Mouse (Mus musculus) T-cell, adult 2 months (primary cell): ENCODE measurements at regions not wholly inside any gene's neighbourhood (a gene's known extent, or its start where the extent isn't known, plus 50 kb on each side); places are given as distances from the start of the nearest gene placed in this dataset.
A peak's percentile ranks its signal among the peaks of the same experiment; 100 is the strongest.

Source experiments
- DNase-seq: peaks from one replicate; pipeline ENCODE4 v3.0.0; 2022; ENCODE audit warnings: low spot score

DNA sequence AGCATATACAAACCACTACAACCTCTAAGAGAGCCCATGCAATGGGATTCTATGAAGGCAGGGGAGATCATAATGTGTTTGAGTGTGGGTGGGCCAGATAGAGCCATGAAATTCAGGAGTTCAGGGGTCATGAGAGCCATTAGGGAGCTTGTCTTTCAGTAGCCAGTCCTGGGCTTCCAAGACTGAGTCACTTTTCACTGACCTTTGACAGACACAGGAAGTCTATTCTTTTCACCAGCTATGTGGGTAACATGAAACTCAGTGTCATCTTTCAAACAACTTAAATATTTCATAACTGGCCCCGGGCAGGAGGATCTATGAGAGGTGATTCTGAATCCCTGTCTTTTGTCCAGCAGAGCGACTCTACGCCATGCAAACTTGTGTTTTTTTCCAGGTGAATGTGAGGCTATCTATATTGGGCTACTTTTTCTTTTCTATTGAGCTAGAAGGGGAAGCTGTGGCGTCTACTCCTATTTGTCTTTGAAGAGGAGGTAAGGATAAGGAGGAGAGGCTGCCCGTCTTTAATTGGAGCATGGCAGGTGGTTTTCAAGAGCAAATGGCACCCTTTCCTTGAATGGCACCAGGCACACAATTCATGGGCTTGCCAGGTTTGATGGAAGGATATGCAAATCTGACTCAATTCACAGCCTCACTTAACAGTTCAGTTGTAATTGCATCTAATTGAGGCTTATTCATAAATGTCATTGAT is 95.6 kb upstream of the Chd2 start:
- DNase-seq = no peak

DNA sequence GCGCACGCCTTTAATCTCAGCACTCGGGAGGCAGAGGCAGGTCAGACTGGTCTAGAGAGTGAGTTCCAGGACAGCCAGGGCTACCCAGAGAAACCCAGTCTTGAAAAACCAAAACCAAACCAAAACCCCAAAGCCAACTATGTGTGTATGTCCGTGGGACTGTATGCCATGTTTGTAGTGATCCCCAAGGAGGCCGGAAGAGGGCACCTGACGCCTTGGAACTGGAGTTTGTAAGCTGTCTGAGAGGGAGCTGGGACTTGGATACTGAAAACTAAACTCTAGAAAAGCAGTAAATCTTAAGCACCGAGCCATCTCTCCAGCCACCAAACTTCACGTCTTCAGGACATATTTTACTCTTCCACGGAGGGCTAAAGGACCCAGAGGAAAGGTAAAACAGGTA is 93.8 kb upstream of the Chd2 start:
- no peak for DNase-seq

DNA sequence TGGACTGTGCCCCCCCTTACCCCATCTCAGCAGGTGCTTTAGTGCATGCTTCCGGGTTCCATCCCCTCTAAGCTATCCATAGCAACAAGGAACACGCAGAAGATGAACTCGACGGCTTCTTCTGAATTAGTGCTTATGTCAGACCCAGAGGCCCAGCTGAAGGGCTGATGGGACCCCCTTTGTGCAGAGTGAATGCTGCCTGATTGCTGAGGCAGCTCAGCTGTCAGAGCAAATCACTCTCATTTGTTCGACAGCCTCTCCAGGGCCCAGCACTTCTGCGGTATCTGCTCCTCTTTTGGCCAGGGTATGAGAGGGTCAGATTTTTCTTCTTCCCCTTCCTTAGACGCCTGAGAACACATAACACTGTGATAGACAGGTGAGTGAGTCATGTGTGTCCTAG is 89.2 kb upstream of the Chd2 start:
- no peak for DNase-seq

DNA sequence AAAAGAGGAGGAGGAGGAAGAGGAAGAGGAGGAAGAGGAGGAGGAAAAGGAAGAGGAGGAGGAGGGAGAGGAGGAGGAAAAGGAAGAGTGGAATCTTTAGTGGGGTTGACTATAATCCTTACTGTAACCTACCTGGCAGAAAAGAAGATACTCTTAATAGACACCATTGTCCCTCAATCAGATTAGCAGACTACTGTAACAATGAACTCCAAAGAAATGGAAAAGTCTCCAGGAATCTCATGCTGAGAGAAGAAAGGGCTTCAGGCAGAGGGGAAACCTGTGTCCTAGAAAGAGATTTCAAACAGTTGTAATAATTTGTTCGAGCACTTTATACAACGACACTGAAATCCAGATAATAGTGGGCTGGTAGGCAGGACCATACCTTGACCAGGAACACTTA is 87.6 kb upstream of the Chd2 start:
- no peak for DNase-seq

DNA sequence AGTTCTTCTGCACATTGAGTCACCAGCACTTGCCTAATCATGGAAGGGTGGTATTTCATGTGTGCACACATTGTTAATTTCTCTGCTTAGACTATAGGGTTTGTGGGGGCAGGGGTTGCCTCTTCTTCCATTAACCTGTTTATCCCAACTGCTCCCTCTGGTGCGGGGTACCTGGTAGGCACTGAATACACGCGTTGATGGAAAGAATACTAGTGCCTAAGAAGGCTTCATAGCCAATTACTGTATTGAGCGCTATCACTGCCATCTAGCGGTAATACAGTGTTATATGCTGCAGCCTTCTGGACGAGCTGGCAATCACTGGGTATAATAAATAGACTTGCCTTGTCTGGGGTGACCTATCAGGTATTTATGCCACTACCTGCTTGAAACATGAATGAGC is 86.4 kb upstream of the Chd2 start:
- DNase-seq = peak; percentile 88

DNA sequence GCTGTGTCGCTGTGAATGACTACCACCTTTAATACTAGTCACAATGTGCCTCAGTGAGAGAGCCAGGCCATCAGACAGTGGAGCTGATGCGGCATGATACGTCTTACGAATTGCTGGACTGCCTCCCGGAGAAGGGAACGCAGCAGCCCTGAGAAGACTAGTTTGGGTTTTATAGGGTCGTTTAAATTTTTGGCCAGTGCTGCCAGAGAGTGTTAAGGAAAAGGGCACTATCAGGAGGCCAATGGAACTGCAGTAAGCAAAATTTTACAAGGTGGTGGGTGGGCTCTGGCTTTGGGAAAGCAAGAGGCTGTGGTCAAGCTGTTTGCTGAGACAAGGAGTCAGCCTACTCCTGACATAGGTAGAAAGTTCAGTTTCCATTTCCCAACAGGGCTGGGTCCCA is 84.7 kb upstream of the Chd2 start:
- no peak for DNase-seq

DNA sequence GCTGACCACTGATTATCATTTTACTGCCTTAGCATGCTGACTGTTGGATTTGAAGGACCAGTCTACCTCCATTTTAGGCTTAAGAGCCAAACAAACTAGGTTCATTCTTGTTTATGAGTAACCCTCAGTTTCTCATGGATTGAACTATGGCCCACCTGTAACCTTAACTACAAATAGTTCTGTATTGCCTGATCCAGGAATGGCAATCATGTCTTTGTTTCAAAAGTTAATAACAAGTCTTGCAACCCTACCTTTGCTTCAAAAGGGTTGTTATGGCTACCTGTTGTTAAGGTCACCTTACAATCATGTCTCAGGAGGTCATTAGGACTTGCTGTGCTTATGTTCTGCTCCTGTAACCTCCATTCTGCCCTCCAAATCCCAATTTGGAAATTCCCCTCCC is 84.0 kb upstream of the Chd2 start:
- DNase-seq = no peak

DNA sequence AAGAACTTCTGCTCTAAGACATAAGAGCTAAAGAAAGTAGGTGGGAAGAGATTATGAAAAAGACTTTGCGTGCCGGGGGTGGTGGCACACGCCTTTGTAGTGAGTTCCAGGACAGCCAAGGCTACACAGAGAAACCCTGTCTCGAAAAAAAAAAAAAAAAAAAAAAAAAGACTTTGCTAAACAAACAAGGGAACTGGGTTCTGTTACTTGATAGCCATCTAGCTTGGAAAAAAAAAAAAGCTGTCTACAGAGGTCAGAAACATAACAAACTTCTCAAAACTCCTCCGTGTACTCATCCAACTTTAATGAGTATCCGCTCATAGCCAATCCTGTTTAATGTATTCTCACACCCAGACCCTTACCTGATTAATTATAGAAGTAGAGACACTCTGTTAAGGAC is 83.4 kb upstream of the Chd2 start:
- DNase-seq = no peak

DNA sequence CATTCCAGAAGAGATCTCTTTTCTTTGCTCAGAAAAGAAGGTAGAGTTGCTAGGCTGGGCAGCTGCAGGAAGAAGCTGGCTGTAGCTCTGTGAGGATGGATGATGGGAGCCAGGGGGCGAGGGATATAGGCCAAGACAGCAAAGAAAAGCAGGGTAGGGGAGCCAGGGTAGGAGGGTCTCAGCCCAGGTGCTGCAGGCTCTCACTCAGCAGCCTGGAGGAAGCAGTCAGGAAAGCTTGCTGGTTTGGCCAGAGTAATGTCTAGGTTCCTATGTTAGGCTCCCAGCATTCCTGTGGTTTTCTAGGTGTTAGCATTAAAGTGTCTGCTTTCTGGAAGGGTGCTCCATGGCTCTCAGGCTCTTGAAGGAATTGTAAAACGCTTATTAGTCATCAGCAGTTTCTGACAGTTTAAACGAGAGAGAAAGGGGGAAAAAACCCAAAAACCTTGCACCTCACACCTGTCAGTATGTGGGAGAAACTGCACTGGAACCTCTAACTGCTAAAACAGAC is 82.5 kb upstream of the Chd2 start:
- no peak for DNase-seq

DNA sequence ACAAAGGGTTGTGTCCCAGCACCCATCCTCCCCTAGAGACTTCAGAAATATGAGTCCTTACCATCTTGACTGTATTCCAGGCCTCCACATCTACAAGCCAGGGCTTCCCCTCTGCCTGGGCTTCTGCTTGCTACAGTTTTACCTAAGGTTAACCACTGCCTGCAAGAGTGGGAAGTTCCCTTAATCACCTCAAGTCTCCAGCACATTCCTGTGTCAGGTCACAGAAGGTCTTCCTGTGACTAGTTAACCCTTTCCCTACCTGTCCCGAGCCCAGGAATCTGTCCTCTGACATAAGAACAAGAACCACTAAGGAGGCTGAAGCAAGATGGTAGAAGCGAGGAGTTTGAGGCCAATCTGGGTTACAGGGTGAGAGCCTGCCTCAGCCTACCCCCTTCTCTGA is 80.8 kb upstream of the Chd2 start:
- no peak for DNase-seq

DNA sequence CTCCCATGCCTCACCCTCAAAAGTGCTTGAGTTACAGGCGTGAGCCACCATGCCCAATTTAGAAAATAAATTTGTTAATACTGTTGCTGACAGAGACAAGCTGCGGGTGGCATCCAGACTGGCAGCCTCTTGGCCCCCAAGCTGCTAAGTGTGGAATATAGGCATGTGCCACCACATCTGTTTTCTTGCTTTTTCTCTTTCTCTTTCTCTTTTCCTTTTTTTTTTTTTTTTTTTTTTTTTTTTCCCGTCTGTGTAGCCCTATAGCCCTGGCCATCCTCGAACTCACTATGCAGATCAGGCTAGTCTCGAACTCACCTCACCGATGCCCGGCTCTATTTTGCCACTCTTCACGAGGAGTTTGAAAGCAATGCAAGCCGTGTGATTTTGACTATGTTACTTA is 78.7 kb upstream of the Chd2 start:
- DNase-seq = no peak

DNA sequence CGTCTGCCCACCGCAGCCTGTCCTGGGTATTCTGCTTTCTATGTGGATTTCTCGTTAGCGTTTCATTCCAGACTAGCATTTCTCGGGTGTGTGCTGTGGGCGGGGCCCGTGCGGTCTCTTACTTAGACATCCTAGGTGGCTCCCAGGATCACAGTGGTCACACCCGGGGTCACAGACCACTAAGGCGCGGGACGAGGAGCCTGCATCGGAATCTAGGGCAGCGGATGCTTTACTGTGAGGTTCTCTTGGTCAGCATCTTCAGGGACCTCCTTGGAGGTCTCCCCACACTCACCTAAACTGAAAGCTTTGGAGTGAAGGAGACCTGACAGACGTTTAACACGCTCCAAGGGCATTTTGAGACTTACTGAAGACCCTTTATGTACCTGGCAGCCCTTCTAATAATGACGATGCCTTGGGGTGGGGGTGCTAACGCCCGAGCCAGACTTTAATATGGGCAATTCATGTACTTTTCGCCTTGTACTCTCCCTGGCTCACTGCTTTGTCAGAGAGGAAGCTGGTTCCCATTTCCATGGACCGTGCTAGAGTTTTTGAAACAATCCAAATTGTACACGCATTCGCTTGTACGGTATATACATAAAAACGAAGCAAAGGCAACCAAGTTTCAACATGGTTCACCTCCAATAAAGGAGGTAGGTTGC is 77.3 kb upstream of the Chd2 start:
- DNase-seq = no peak

DNA sequence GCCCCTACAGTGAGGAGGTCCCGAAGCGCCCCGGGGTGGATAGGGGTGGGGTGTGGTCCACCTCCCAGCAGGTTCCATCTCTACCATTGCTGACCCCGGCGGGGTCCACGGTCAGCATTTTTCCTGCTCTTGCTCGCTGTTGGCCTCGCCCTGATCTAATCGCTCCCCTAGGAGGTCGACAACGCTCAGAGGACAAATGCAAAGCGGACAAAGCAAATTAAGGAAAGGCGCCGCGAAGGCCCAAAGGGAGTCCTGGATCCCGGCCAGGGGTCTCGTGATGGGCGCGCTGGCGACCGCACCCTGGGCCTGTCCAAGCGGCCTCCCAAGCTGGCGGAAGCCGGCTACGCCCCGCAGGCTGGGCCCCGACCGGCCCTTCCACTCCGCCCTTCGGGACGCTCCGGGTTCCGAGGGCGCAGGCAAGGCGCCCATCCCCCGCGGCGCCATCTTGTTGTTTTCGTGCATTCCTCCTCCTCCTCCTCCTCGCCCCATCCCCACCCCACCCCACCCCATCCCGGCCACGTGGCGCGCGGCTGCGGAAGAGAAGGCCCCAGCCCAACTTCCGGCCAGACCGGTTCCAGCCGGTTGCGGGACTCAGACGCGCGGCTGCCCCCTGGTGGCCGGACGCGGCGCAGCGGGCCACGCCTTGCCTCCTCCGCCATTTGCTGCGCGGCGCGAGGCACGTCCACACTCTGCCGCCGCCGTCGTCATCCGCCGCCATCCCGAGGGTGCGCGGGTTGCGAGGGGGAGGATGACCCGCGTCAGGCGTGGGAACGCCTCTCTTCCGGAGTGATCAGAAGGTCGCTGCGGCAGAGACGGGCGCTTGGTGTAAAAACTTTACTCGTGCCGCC is 76.5 kb upstream of the Chd2 start:
- peak; percentile 100 for DNase-seq

DNA sequence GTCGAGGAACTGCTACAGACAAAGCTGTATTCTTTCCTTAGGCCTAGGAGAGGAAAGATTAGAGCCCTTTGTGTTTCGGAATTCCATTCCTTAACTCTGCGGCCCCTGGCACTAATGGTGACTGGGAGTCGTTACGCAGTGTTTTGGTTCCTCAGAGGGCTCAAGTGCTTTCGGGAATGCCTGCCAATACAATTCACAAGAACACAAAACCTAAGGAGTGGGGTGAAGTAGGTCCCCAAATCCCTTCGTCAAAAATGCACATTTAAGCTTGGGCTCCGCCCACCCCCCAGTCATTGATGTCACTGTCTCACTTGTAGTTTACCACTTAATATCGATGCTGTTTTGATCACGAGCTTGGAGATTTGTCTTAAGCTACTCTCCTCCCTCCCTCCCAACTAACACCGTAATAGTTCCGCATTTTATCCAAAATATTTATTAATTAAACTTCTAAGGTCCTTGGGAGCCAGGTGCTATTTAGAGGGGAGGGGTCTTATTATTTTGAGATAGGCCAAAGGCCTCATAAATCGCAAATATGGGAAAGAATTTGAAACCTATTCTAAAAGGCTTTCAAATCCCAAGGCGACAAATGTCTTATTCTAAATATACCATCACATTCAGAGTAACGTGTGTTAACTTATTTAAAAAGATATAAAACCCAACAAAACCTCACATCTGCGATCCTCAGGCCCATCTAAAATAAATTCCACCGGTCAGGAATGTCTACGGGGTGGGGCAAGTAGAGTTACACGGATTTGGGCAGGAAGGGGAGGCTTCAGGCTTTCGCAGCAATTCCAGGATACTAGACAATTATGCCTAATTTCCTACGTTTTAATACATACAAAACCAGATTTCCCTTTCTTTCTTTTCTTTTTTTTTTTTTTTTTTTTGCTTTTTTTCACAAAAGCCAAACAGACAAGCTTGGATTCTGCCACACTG is 75.6 kb upstream of the Chd2 start:
- peak; percentile 79 for DNase-seq

DNA sequence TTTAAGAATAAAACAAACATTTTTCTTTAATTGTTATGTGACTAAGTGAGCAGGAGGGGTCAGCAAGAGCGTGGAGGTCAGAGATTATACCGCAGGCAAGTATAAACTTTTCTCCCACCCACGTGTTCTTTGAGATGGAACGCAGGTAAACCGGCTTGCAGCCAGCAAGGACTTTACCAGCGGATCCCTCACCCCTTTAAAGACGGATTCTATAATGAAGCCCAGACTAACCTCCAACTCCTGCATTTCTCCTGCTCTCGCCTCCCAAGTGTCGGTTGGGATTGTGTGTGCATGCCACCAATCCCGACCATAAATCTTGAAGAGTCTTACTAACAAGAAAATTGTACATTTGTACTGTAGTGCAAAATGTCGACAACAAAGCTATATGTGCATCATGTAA is 74.4 kb upstream of the Chd2 start:
- DNase-seq = no peak

DNA sequence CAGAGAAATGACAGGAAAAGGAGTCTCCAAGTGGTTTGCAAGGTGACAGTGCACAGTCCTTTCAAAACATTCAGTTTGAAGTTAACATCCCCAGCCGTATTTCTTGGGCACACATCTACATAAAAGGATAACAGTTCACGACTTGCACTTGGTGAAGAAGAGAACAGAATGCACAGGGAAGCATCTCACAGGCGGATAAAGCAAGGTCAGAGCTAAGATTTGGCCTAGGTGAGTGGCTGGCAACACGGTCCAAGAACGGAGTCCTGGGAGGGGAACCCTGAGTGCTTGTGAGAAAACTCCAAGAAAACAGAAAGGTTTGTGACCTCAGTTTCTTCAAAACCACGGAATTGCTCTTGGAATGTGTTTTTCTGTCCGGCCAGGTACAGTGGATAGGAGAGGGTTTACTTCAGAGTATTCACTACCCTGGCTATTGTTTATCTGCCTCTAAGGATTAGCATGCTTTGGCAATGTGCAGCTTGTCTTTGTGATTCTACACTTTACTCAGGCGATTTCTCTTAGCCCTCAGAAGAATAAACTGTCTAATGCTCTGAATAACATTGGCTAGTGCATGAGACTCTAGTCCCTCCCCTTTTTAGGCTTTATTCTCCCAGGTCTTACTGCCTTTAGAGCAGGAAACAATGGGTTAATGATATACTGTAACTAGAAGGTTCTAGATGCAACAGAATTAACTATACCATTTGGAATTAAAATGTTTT is 73.4 kb upstream of the Chd2 start:
- no peak for DNase-seq

DNA sequence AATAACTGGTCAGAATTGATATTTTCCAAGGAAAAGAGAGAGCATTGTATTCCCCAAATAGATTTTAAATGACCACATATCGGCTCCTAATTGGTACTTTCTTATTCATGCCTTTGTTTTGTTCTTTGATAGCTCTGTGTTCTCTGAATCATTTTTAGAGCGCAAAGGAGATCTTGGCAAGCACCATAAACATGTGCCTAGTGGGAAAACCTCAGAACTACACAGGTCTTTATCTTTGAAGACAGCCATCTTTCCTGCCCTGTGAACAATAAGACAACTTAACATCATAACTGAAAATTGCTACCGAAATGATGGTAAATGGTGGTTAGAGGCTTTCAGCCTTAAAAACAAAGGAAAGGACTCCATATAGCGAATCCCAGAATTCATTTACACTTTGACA is 72.7 kb upstream of the Chd2 start:
- no peak for DNase-seq

DNA sequence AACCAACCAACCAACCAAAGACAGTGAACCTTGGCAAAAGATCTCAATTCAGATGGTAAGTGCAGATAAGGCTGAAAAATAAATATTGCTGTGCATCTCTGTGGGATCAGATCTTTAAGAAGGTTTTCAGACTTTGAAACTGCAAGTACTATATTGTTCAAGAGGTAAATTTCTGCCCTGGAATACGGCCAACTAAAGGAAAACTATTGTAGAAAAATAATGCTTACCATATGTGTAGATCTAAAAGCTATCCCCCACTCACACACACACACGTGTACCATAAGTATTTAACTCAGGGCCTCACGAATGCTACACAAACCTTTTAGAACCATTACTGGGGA is 71.1 kb upstream of the Chd2 start:
- no peak for DNase-seq

DNA sequence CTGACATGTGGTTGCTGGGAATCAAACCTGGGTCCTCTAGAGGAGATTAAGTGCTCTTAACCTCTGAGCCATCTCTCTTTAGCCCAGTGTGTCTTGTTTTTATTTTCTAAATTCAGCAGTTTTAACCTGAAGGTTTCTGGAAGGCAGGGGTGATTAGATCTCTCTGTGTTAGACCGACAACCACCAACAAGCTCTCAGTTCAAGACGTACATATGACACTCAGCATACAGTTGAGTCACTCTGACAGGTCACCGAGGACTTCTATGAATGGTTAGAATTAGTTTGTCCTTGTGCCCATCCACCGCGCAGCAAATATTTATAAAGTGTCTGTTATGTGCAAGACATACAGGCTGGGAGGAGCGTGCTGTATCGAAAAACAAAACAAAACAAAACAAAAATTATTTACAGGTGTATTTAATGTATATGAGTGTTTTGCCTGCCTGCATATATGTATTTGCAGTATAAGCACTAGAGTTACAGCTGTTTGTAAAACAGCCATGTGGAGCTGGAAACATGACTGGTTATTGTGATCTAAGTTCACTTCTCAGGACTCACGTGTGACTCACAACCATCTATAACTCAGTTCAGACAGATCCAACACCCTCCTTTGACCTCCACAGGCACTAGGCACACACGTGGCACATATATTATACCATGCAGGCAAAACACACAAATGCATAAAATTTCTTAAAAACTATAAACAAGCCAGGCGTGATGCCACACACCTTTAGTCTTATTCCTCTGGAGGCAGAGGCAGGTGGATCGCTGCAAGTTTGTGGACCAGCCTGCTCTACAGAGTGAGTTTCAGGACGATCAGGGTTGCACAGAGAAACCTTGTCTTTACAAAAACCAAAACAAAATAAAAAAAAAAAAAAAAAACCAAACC is 70.5 kb upstream of the Chd2 start:
- DNase-seq = peak; percentile 25

DNA sequence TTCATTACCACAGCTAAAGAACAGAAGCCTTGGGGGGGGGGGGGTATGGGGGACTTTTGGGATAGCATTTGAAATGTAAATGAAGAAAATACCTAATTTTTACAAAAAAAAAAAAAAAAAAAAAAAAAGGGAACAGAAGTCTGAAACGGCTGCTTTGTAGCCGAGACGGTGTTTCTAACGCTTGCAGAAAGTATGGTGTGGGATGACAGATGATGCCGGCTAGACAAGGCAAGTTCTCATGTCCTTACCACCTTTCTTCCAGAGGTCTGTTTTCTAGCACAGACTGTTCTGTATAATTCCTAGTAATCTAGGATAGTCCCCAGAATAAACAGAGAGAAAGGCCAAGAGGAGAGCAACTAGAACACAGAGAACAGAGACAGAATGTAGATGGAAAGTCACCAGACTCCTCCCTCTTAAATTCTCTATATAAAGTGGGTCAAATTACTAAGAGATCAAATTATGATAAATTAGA is 67.2 kb upstream of the Chd2 start:
- DNase-seq = no peak
